Mouse (Mus musculus) stomach, postnatal 0 days (tissue): ENCODE data around the gene Mtmr11. TPM values are rescaled to one million over a fixed set of nuclear protein-coding genes. Genes with fewer than 3 reads are reported as not detected.
A peak's percentile ranks its signal among the peaks of the same experiment; 100 is the strongest.

Experiments used
- ATAC-seq: fragments of 200-750 bp; cut with Nextera tagmentation; 2 replicates; pipeline ENCODE4 v1.8.0; 2017; ENCODE audit not compliant: low FRiP score, low TSS enrichment
- DNase-seq: peaks from one replicate; pipeline ENCODE4 v3.0.0-alpha.2; 2016; ENCODE audit warnings: low spot score
- H3K27ac ChIP-seq: fragments of 300-500 bp; sonication (generic); replicated peaks from 2 replicates; pipeline ENCODE4 v1.5.1; 2014; ENCODE audit warnings: mild to moderate bottlenecking, control low read depth
- H3K27me3 ChIP-seq: fragments of 300-500 bp; sonication (generic); 2 replicates; pipeline ENCODE4 v1.6.1; 2014; ENCODE audit warnings: low read length; ENCODE audit not compliant: control insufficient read depth, insufficient read depth
- H3K36me3 ChIP-seq: fragments of 300-500 bp; sonication (generic); 2 replicates; pipeline ENCODE4 v1.6.1; 2014; ENCODE audit warnings: low read length, mixed read lengths; ENCODE audit not compliant: control insufficient read depth, insufficient read depth
- H3K4me1 ChIP-seq: fragments of 300-500 bp; sonication (generic); replicated peaks from 2 replicates; pipeline ENCODE4 v1.6.1; 2014; ENCODE audit warnings: antibody characterized with exemption; ENCODE audit not compliant: control insufficient read depth, insufficient read depth
- H3K4me2 ChIP-seq: fragments of 300-500 bp; sonication (generic); replicated peaks from 2 replicates; pipeline ENCODE4 v1.6.1; 2014; ENCODE audit warnings: low read depth, mild to moderate bottlenecking, control low read depth, moderate library complexity
- H3K4me3 ChIP-seq: fragments of 300-500 bp; sonication (generic); 2 replicates; pipeline ENCODE4 v1.5.1; 2014; ENCODE audit warnings: low read depth, low read length, control low read depth
- H3K9ac ChIP-seq: fragments of 300-500 bp; sonication (generic); 2 replicates; pipeline ENCODE4 v1.6.1; 2014; ENCODE audit warnings: mild to moderate bottlenecking, low read length, control low read depth, mixed read lengths
- H3K9me3 ChIP-seq: fragments of 300-500 bp; sonication (generic); 2 replicates; pipeline ENCODE4 v1.6.1; 2016; ENCODE audit warnings: low read length; ENCODE audit not compliant: control insufficient read depth
- CTCF ChIP-seq: IDR thresholded peaks from 2 replicates; pipeline ENCODE4 v1.5.1; 2016; ENCODE audit warnings: antibody characterized with exemption, low read depth, mild to moderate bottlenecking, moderate library complexity
- EP300 ChIP-seq: optimal IDR thresholded peaks from 2 replicates; pipeline ENCODE3; 2016; ENCODE audit warnings: antibody characterized with exemption
- WGBS: fragments of 180-500 bp; shearing (Covaris S2); extraction: QIAGEN DNeasy Blood & Tissue Kit; methylation state at CpG from one replicate; pipeline ENCODE4 v1.1.7; 2014; 5-methylcytosine and 5-hydroxymethylcytosine counted together
- polyA plus RNA-seq: library from polyadenylated mRNA; unstranded; fragments of >200 nt; fragmentation: Nextera tagmentation; extraction: Ambion mirVana; gene quantifications from 2 replicates; pipeline ENCODE4 v1.2.1, GENCODE M21; 2015

Gene Mtmr11
- 8.2 and 10.2 TPM in 2 replicates for polyA plus RNA-seq

- Histone ChIP-seq H3K27ac (peak within 1 kb of the TSS; percentile 96), H3K9ac (peak within 1 kb of the TSS; percentile 66), H3K4me2 (peak within 1 kb of the TSS; percentile 64), H3K4me3 (peak within 1 kb of the TSS; percentile 54), H3K36me3 (no peaks in the 10 kb centered on the region), H3K9me3 (no peaks in the 10 kb centered on the region), H3K27me3 (no peaks in the 10 kb centered on the region), H3K4me1 (peaks cover 5% of the 10 kb centered on the region)
- 8% methylated on average over 16 of the region's 16 CpGs for WGBS
- DNase-seq (peak; percentile 35), ATAC-seq (peak; percentile 6; the same call in 1 of the 2 replicates)
- TF ChIP-seq CTCF (no peak), EP300 (no peak)
Measured at GRCm38 (mm10) chr3:96161869-96162840, at the start of gene Mtmr11. Gene Mtmr11, plus strand, starts transcription at chr3:96162004.

DNA sequence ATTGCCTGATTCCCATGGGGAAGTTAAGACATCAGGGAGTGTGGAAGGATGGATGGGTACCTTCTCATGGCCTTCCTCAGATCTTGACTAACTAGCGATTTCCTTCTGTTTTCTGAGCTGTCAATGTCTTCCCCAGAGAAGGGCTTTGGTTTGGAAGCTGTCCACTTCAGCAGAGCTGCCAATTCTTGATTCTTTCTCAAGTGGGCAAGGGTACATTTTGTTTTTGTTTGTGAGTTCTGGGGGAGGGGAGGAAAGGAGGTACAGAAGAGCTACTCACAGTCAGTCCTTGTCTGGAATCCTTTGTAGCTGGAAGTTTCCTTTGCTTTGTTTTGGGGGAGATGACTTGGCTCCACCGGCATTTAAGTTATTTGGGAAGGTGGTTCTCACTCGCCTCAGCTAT, 48.6 kb upstream of the Mtmr11 start:
- no peak for DNase-seq
- 48% methylated on average over 3 of the region's 3 CpGs for WGBS

GRCm38 (mm10) chr3:96118142-96118541, 43.7 kb upstream of the Mtmr11 start:
- 67% methylated on average over 2 of the region's 2 CpGs for WGBS
- Histone ChIP-seq H3K9ac (no peak overlapping the region), H3K4me3 (no peak overlapping the region), H3K4me2 (no peak overlapping the region), H3K27ac (no peak overlapping the region), H3K27me3 (no peaks in the 10 kb centered on the region), H3K36me3 (no peaks in the 10 kb centered on the region), H3K9me3 (no peaks in the 10 kb centered on the region), H3K4me1 (no peaks in the 10 kb centered on the region)
- no peak for TF ChIP-seq EP300
- no peak for TF ChIP-seq CTCF
- DNase-seq: no peak
- no peak for ATAC-seq

More for the DNA sequence above, 48.6 kb upstream of the Mtmr11 start:
- H3K4me2 ChIP-seq: no peak overlapping the region
- H3K4me1 ChIP-seq: no peaks in the 10 kb centered on the region; the same call in 1 of the 2 replicates
- H3K4me3 ChIP-seq: no peak overlapping the region
- H3K36me3 ChIP-seq: no peaks in the 10 kb centered on the region
- ATAC-seq: no peak
- no peak overlapping the region for H3K27ac ChIP-seq
- TF ChIP-seq CTCF: no peak
- TF ChIP-seq EP300: no peak
- H3K9ac ChIP-seq: no peak overlapping the region
- H3K9me3 ChIP-seq: no peaks in the 10 kb centered on the region
- no peaks in the 10 kb centered on the region for H3K27me3 ChIP-seq

- no peaks in the 10 kb centered on the region for H3K27me3 ChIP-seq
- H3K9ac ChIP-seq: no peak overlapping the region
- H3K36me3 ChIP-seq: no peaks in the 10 kb centered on the region
- ATAC-seq (no peak), DNase-seq (no peak)
- no peak overlapping the region for H3K4me3 ChIP-seq
- H3K4me2 ChIP-seq: no peak overlapping the region
- no peaks in the 10 kb centered on the region for H3K4me1 ChIP-seq
- no peak overlapping the region for H3K27ac ChIP-seq
- H3K9me3 ChIP-seq: no peaks in the 10 kb centered on the region
- 86% methylated on average over 2 of the region's 2 CpGs for WGBS
- TF ChIP-seq CTCF (no peak), EP300 (no peak)
Measured at GRCm38 (mm10) chr3:96118702-96119101, 43.1 kb upstream of the Mtmr11 start.

DNA sequence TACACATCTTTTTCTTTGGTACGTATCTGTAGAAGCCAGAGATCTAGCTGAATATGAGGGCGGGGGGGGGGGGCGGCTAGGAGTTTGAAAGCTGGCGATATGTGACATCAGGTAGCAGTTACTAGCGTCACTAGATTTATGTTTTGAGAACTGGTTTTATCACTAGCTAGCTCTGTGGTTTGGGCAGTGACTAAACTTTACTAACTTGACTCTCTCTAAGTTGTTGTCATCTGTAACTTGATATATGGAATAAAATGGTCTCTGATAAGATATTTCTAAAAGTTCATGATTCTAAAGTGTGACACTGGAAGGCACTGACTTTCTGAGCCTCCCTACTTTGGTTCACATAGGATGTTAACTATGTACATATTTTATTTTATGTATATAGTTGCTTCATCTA, 37.6 kb upstream of the Mtmr11 start:
- WGBS: 82% methylated on average over 5 of the region's 5 CpGs
- TF ChIP-seq EP300: no peak

DNA sequence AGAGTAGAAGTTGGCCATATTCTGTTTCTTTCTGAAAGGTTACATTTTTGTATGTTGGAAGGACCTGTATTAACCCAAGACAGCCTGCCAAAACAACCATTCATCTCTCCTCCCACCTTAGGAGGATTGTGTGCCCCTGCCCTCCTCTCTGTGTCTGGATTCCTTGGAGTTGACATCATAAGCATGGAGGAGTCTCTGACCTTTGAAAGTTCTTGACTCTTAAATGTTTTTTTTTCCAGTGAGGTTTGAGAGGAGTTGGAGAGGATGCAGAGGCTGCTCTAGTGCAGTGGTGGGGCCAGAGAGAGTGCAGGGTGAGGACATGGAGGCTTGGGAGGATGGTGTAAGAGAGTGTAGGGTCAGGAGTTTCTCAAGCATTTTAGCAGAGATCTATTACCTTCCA, 33.7 kb upstream of the Mtmr11 start:
- no peak overlapping the region for H3K4me2 ChIP-seq
- ATAC-seq (peak; percentile 12; the same call in 1 of the 2 replicates), DNase-seq (peak; percentile 13)
- H3K4me1 ChIP-seq: no peaks in the 10 kb centered on the region
- H3K4me3 ChIP-seq: no peak overlapping the region
- H3K36me3 ChIP-seq: no peaks in the 10 kb centered on the region
- no peaks in the 10 kb centered on the region for H3K27me3 ChIP-seq
- no peak overlapping the region for H3K27ac ChIP-seq
- no peaks in the 10 kb centered on the region for H3K9me3 ChIP-seq
- no peak overlapping the region for H3K9ac ChIP-seq
- no peak for TF ChIP-seq CTCF
- TF ChIP-seq EP300: no peak

More for the DNA sequence above, 37.6 kb upstream of the Mtmr11 start:
- Histone ChIP-seq H3K9ac (no peak overlapping the region), H3K4me2 (no peak overlapping the region), H3K9me3 (no peaks in the 10 kb centered on the region), H3K27me3 (no peaks in the 10 kb centered on the region), H3K4me1 (no peaks in the 10 kb centered on the region), H3K36me3 (no peaks in the 10 kb centered on the region), H3K27ac (no peak overlapping the region), H3K4me3 (no peak overlapping the region)
- ATAC-seq: no peak
- no peak for DNase-seq
